Mouse (Mus musculus): ENCODE results near the gene Xrcc2. TPM values are rescaled to one million over a fixed set of nuclear protein-coding genes. Genes with fewer than 3 reads are reported as not detected.

The Xrcc2 gene
- total and polyA plus RNA-seq, 3 experiments = 22.8 to 34.1 TPM; not detected in 1

- no peaks in the 10 kb centered on the region for H3K9me3 ChIP-seq (replicated peaks; ENCODE audit: insufficient read depth, low read length)
- H3K4me1 ChIP-seq (ENCODE audit: control insufficient read depth in 1 of 2, insufficient read depth in 2 of 2, low read length in 2 of 2) = no peaks in the 10 kb centered on the region
- H3K79me2 ChIP-seq (ENCODE audit: control insufficient read depth, insufficient read depth, low read length, poor library complexity) = no peaks in the 10 kb centered on the region
- no peak overlapping the region for H3K27ac ChIP-seq (ENCODE audit: control insufficient read depth, low read depth, low read length)
- DNase-seq (ENCODE audit: low read depth, low spot score) = no peak
- TF ChIP-seq TBP (IDR thresholded peaks at IDR 0.05; ENCODE audit: low read depth, low read length) (no peak), MEF2A (IDR thresholded peaks at IDR 0.05; ENCODE audit: extremely low read depth, insufficient replicate concordance, low read depth, low read length, poor library complexity, severe bottlenecking) (no peak), NRF1 (IDR thresholded peaks at IDR 0.05; ENCODE audit: insufficient read depth, low read depth, low read length, poor library complexity, severe bottlenecking) (no peak), TAL1 (IDR thresholded peaks at IDR 0.05; ENCODE audit: low read length) (no peak), E2F4 (IDR thresholded peaks at IDR 0.05; ENCODE audit: borderline replicate concordance, low read depth, low read length) (no peak), SMC3 (IDR thresholded peaks at IDR 0.05; ENCODE audit: low read depth, low read length) (no peak), HCFC1 (IDR thresholded peaks at IDR 0.05; ENCODE audit: low read depth, low read length) (no peak), TCF12 (IDR thresholded peaks at IDR 0.05; ENCODE audit: low read depth, low read length) (no peak), POLR2AphosphoS2 (IDR thresholded peaks at IDR 0.05; ENCODE audit: low read length) (no peak), CHD2 (IDR thresholded peaks at IDR 0.05; ENCODE audit: low read length) (no peak), CHD1 (IDR thresholded peaks at IDR 0.05; ENCODE audit: low read depth, low read length) (no peak), ZNF384 (IDR thresholded peaks at IDR 0.05; ENCODE audit: low read depth, low read length) (no peak), MYB (IDR thresholded peaks at IDR 0.05; ENCODE audit: low read depth, low read length) (no peak)
- no peak overlapping the region for H3K4me3 ChIP-seq (ENCODE audit: control insufficient read depth in 1 of 2, insufficient read depth in 1 of 2, low read depth in 2 of 2, low read length in 2 of 2)
- H3K9ac ChIP-seq (ENCODE audit: control insufficient read depth, low read depth, low read length, poor library complexity, severe bottlenecking) = no peak overlapping the region
- H3K36me3 ChIP-seq (ENCODE audit: control insufficient read depth in 1 of 2, insufficient read depth in 2 of 2, low read length in 2 of 2) = no peaks in the 10 kb centered on the region
- H3K27me3 ChIP-seq (ENCODE audit: control insufficient read depth in 1 of 2, insufficient read depth in 2 of 2, low read length in 2 of 2) = no peaks in the 10 kb centered on the region; a peak in 1 of 4 replicates
These were observed 62.9 kb downstream of the Xrcc2 start for GRCm38 (mm10) chr5:25642741-25643140.

Other genes starting within 250 kb of the Xrcc2 start
- gene Kmt2c, start 207.0 kb downstream of the Xrcc2 start, total RNA-seq (2012; rRNA removed) = 26.2 and 28.1 TPM in 2 replicates
- 10 to 100 TPM; 23.8 to 34.0 TPM for gene Kmt2c, start 207.0 kb downstream of the Xrcc2 start, polyA plus RNA-seq (2012; ENCODE audit: insufficient read depth in 1 of 2, insufficient read length in 2 of 2, low read depth in 1 of 2, low replicate concordance in 2 of 2, missing spikeins in 1 of 2)
- gene Cct8l1, start 189.8 kb downstream of the Xrcc2 start, total RNA-seq (2012; rRNA removed) = not detected in 2 replicates
- gene Cct8l1, start 189.8 kb downstream of the Xrcc2 start, polyA plus RNA-seq (2012; ENCODE audit: insufficient read depth in 1 of 2, insufficient read length in 2 of 2, low read depth in 1 of 2, low replicate concordance in 2 of 2, missing spikeins in 1 of 2) = not detected
- gene Actr3b, start 54.2 kb upstream of the Xrcc2 start, total RNA-seq (2012; rRNA removed) = 7.4 and 8.7 TPM in 2 replicates
- 10 to 100 TPM in 1 of 2 experiments, not detected in 1; 11.1 TPM for gene Actr3b, start 54.2 kb upstream of the Xrcc2 start, polyA plus RNA-seq (2012; ENCODE audit: insufficient read depth in 1 of 2, insufficient read length in 2 of 2, low read depth in 1 of 2, low replicate concordance in 2 of 2, missing spikeins in 1 of 2)
- gene Gm21663, start 236.6 kb upstream of the Xrcc2 start, total RNA-seq (2012; rRNA removed) = not detected in 2 replicates
- not detected for gene Gm21663, start 236.6 kb upstream of the Xrcc2 start, polyA plus RNA-seq (2012; ENCODE audit: insufficient read depth in 1 of 2, insufficient read length in 2 of 2, low read depth in 1 of 2, low replicate concordance in 2 of 2, missing spikeins in 1 of 2)
- gene Gm21671, start 248.6 kb upstream of the Xrcc2 start, total RNA-seq (2012; rRNA removed) = not detected in 2 replicates
- not detected for gene Gm21671, start 248.6 kb upstream of the Xrcc2 start, polyA plus RNA-seq (2012; ENCODE audit: insufficient read depth in 1 of 2, insufficient read length in 2 of 2, low read depth in 1 of 2, low replicate concordance in 2 of 2, missing spikeins in 1 of 2)

Measured in MEL (cell line).